Mouse (Mus musculus): ENCODE measurements at regions not wholly inside any gene's neighbourhood (a gene's known extent, or its start where the extent isn't known, plus 50 kb on each side); places are given as distances from the start of the nearest gene placed in this dataset.

DNA sequence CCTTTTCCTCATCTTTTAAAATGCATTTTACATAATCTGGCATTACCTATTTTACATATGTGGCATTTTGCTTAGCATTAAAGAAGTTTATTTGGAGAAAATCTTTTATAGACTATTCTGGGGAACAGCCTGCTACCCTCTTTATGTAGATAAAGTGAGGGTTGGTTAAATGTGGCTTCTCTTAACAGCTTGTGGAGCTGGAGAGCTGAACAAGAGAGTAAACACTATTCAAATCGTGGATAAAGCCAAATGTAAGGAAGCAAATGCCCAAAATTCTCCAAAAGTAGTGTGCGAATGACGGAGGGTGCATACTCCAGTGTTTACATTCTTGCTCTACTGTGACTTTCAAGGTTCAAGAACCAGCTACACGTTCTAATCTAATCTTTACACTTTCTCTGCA lies 833.9 kb upstream of the Tenm2 start:
- no peaks in the 10 kb centered on the region for H3K4me1 ChIP-seq (replicated peaks; ENCODE audit: control insufficient read depth, insufficient read depth, low read length)
- no peak for DNase-seq (ENCODE audit: low spot score)
- H3K9ac ChIP-seq (ENCODE audit: low read depth, low read length): no peak overlapping the region
- H3K4me3 ChIP-seq (ENCODE audit: low read depth, low read length): no peak overlapping the region
- ATAC-seq (ENCODE audit: low FRiP score): no peak
- no peak overlapping the region for H3K4me2 ChIP-seq (replicated peaks; ENCODE audit: low read depth, low read length)
- H3K36me3 ChIP-seq (ENCODE audit: control insufficient read depth, insufficient read depth, low read length): no peaks in the 10 kb centered on the region
- WGBS: 78% methylated on average over 4 of the region's 4 CpGs
- H3K27ac ChIP-seq (ENCODE audit: low read depth, low read length): no peak overlapping the region
- H3K27me3 ChIP-seq (ENCODE audit: control insufficient read depth, insufficient read depth, low read length): no peaks in the 10 kb centered on the region
- no peaks in the 10 kb centered on the region for H3K9me3 ChIP-seq (ENCODE audit: control insufficient read depth, low read length)

DNA sequence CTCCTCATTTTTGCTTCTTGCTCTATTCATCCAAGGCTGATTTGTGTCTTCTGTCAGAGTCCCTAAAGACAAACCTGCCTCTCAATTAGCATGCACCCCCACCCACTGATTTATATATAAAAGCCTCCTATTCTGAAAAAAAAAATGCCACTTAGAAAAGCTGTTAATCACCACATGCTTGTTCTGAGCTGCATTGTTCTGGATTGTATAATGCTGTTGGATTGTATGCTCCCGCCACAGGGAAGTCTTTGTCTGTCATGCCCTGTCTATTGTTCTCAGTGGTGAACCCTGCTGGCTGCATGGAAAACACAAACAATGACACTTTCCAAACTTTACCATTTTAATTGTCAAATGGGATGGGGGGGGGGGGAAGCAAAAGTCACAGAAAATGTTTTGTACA lies 831.9 kb upstream of the Tenm2 start:
- H3K27ac ChIP-seq (ENCODE audit: low read depth, low read length): no peak overlapping the region
- H3K36me3 ChIP-seq (ENCODE audit: control insufficient read depth, insufficient read depth, low read length): no peaks in the 10 kb centered on the region
- H3K4me2 ChIP-seq (replicated peaks; ENCODE audit: low read depth, low read length): no peak overlapping the region
- WGBS: 8% methylated on average over 1 of the region's 1 CpGs
- H3K27me3 ChIP-seq (ENCODE audit: control insufficient read depth, insufficient read depth, low read length): no peaks in the 10 kb centered on the region
- no peak overlapping the region for H3K9ac ChIP-seq (ENCODE audit: low read depth, low read length)
- ATAC-seq (ENCODE audit: low FRiP score) (peak; percentile 91), DNase-seq (ENCODE audit: low spot score) (peak; percentile 43)
- no peaks in the 10 kb centered on the region for H3K9me3 ChIP-seq (ENCODE audit: control insufficient read depth, low read length)
- no peaks in the 10 kb centered on the region for H3K4me1 ChIP-seq (replicated peaks; ENCODE audit: control insufficient read depth, insufficient read depth, low read length)
- no peak overlapping the region for H3K4me3 ChIP-seq (ENCODE audit: low read depth, low read length)

DNA sequence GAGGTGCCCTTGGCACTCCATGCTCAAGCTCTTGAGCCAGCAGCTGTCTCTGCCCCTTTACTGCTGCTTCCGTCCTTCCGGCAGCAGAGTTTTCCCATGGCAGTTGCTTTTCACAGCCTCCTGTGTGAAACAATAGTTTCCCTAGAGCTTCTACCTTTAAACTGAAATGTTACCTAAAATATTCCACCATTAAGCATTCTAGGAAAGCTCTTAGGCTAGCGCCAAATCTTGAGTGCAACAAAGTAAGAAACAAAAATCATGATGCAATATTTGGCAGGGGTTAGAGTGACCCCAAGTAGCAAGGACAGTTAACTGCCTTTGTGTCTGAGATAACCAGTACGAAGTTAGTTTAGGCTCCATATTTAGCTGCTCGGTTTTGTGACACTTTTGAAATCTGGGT lies 830.3 kb upstream of the Tenm2 start:
- Histone ChIP-seq H3K36me3 (ENCODE audit: control insufficient read depth, insufficient read depth, low read length) (no peaks in the 10 kb centered on the region), H3K4me1 (replicated peaks; ENCODE audit: control insufficient read depth, insufficient read depth, low read length) (no peaks in the 10 kb centered on the region), H3K9ac (ENCODE audit: low read depth, low read length) (no peak overlapping the region), H3K4me2 (replicated peaks; ENCODE audit: low read depth, low read length) (no peak overlapping the region), H3K4me3 (ENCODE audit: low read depth, low read length) (no peak overlapping the region), H3K27ac (ENCODE audit: low read depth, low read length) (no peak overlapping the region), H3K27me3 (ENCODE audit: control insufficient read depth, insufficient read depth, low read length) (no peaks in the 10 kb centered on the region), H3K9me3 (ENCODE audit: control insufficient read depth, low read length) (no peaks in the 10 kb centered on the region)
- no peak for DNase-seq (ENCODE audit: low spot score)
- ATAC-seq (ENCODE audit: low FRiP score): no peak
- 84% methylated on average over 5 of the region's 5 CpGs for WGBS

DNA sequence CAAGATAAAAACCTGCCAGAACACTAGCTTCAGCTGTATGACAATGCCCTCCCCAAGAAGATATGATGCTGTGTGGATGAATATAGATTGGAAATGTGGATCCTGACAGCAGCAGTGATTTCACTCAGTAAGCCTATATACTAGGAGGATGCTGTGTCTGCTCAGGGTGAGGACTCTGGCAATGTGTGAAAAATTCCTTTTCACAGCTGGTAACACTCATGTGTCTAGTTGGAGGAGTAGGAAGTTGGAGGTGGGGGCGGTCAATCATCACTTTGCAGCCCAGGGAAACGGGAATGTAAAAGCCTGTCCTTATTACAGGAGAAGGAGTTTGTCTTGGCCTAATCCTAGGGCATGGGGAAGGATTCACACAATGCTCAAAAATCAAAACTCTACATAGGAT lies 824.3 kb upstream of the Tenm2 start:
- DNase-seq (ENCODE audit: low spot score) (no peak), ATAC-seq (ENCODE audit: low FRiP score) (no peak)
- no peaks in the 10 kb centered on the region for H3K27me3 ChIP-seq (ENCODE audit: control insufficient read depth, insufficient read depth, low read length)
- no peak overlapping the region for H3K4me2 ChIP-seq (replicated peaks; ENCODE audit: low read depth, low read length)
- H3K9ac ChIP-seq (ENCODE audit: low read depth, low read length): no peak overlapping the region
- H3K4me3 ChIP-seq (ENCODE audit: low read depth, low read length): no peak overlapping the region
- H3K4me1 ChIP-seq (replicated peaks; ENCODE audit: control insufficient read depth, insufficient read depth, low read length): no peaks in the 10 kb centered on the region
- H3K9me3 ChIP-seq (ENCODE audit: control insufficient read depth, low read length): no peaks in the 10 kb centered on the region
- no peaks in the 10 kb centered on the region for H3K36me3 ChIP-seq (ENCODE audit: control insufficient read depth, insufficient read depth, low read length)
- WGBS: 78% methylated on average over 2 of the region's 2 CpGs
- no peak overlapping the region for H3K27ac ChIP-seq (ENCODE audit: low read depth, low read length)

DNA sequence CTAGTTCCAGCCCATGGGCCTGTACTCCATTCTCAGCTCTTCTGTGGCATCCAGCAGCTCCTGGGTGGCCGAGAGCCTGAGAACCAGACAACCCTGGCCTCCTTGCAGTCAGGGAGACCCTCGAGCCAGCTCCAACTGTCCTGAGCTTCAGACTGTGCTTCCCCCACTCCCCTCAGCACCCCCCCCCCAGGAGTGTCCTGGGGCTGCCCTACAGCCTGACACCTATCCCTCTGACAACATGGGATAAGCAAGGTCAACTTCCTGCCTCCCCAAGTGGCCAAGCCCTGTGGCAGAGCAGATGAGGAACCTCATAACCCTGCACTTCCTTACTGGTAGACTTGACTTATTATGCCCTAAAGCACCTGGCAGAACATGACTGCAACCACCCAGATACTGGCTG lies 823.1 kb upstream of the Tenm2 start:
- 77% methylated on average over 2 of the region's 2 CpGs for WGBS
- H3K9ac ChIP-seq (ENCODE audit: low read depth, low read length): no peak overlapping the region
- ATAC-seq (ENCODE audit: low FRiP score) (no peak), DNase-seq (ENCODE audit: low spot score) (no peak)
- no peaks in the 10 kb centered on the region for H3K36me3 ChIP-seq (ENCODE audit: control insufficient read depth, insufficient read depth, low read length)
- H3K9me3 ChIP-seq (ENCODE audit: control insufficient read depth, low read length): no peaks in the 10 kb centered on the region
- no peak overlapping the region for H3K4me3 ChIP-seq (ENCODE audit: low read depth, low read length)
- H3K27ac ChIP-seq (ENCODE audit: low read depth, low read length): no peak overlapping the region
- no peaks in the 10 kb centered on the region for H3K27me3 ChIP-seq (ENCODE audit: control insufficient read depth, insufficient read depth, low read length)
- H3K4me1 ChIP-seq (replicated peaks; ENCODE audit: control insufficient read depth, insufficient read depth, low read length): no peaks in the 10 kb centered on the region
- no peak overlapping the region for H3K4me2 ChIP-seq (replicated peaks; ENCODE audit: low read depth, low read length)

DNA sequence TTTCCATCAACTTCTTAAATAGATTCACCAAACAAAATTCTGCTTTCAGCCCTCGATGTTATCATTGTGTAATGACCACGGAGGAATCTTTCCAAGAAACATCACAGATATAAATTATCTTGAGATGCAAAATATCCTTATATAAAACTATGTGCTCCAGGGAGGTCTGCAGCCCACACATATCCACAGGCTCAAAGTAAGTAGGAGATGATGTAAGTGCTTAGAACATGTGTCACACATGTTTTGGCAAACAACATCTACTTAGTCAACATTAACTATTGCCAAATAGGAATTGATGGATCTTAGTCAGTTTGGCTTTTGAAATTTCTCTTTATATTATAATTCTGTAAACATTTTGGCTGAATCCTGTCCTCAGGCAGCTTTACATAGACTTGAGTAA lies 800.8 kb upstream of the Tenm2 start:
- Histone ChIP-seq H3K4me1 (replicated peaks; ENCODE audit: control insufficient read depth, insufficient read depth, low read length) (no peaks in the 10 kb centered on the region), H3K4me3 (ENCODE audit: low read depth, low read length) (no peak overlapping the region), H3K27ac (ENCODE audit: low read depth, low read length) (no peak overlapping the region), H3K36me3 (ENCODE audit: control insufficient read depth, insufficient read depth, low read length) (no peaks in the 10 kb centered on the region), H3K9ac (ENCODE audit: low read depth, low read length) (no peak overlapping the region), H3K9me3 (ENCODE audit: control insufficient read depth, low read length) (no peaks in the 10 kb centered on the region), H3K27me3 (ENCODE audit: control insufficient read depth, insufficient read depth, low read length) (no peaks in the 10 kb centered on the region), H3K4me2 (replicated peaks; ENCODE audit: low read depth, low read length) (no peak overlapping the region)
- DNase-seq (ENCODE audit: low spot score): no peak
- ATAC-seq (ENCODE audit: low FRiP score): no peak
- 81% methylated on average over 2 of the region's 2 CpGs for WGBS

DNA sequence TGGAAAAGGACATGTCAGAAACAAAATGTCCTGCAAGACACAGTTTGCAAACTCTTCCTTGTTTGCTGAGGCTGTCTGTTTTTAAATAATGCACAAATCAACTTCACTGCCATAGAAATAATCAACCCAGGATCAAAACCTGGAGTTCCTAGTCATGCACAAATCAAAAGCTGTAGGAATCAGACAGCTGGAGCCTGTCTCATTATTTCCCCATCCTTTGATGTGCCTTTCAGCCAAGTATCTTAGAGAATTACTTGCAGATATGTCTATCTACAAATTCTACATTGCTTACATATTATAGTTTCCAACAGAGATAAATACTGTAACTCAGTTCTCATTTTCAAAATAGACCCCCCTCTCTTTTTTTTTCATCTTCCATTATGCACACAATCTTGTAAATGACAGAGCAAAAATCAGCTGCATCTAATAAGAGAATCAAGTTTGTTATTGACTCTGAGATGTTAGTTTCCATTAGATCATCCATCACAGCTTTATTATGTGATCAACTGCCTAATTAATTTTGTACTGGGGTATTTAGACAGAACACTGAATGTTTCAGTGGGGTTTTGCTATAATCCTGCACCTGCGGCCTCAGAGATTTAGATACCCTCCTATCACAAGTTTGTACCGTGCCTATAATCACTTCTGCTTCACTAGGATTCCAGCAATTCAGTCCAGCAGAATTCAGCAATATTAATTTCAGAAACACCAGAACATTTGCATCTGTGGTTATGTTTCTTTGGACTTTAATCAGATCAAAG lies 798.9 kb upstream of the Tenm2 start:
- Histone ChIP-seq H3K27ac (ENCODE audit: low read depth, low read length) (no peak overlapping the region), H3K4me2 (replicated peaks; ENCODE audit: low read depth, low read length) (no peak overlapping the region), H3K9ac (ENCODE audit: low read depth, low read length) (no peak overlapping the region), H3K9me3 (ENCODE audit: control insufficient read depth, low read length) (no peaks in the 10 kb centered on the region), H3K4me1 (replicated peaks; ENCODE audit: control insufficient read depth, insufficient read depth, low read length) (no peaks in the 10 kb centered on the region), H3K4me3 (ENCODE audit: low read depth, low read length) (no peak overlapping the region), H3K36me3 (ENCODE audit: control insufficient read depth, insufficient read depth, low read length) (no peaks in the 10 kb centered on the region), H3K27me3 (ENCODE audit: control insufficient read depth, insufficient read depth, low read length) (no peaks in the 10 kb centered on the region)
- DNase-seq (ENCODE audit: low spot score) (no peak), ATAC-seq (ENCODE audit: low FRiP score) (no peak)
- 86% methylated on average over 2 of the region's 2 CpGs for WGBS

DNA sequence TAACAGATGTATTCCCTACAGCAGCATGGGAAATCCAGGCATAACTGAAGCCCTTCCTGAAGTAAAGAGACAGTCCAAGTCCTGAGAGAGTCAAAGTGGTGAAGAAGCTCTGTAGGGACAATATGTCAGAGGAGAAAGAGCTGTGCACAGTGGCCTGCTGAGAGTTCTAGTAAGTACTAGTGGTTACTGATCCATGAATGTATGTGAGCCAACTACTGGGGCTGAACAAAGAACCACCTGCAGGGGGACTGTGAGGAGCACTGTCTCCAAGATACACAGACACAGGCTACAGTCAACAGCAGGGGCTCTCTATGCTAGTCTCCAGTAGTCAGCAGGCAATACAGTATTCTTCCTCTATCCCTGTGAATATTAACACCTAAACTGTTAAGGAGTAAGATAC lies 785.9 kb upstream of the Tenm2 start:
- H3K9ac ChIP-seq (ENCODE audit: low read depth, low read length): no peak overlapping the region
- no peaks in the 10 kb centered on the region for H3K27me3 ChIP-seq (ENCODE audit: control insufficient read depth, insufficient read depth, low read length)
- H3K4me3 ChIP-seq (ENCODE audit: low read depth, low read length): no peak overlapping the region
- no peak for ATAC-seq (ENCODE audit: low FRiP score)
- H3K4me1 ChIP-seq (replicated peaks; ENCODE audit: control insufficient read depth, insufficient read depth, low read length): no peaks in the 10 kb centered on the region
- H3K36me3 ChIP-seq (ENCODE audit: control insufficient read depth, insufficient read depth, low read length): no peaks in the 10 kb centered on the region
- H3K9me3 ChIP-seq (ENCODE audit: control insufficient read depth, low read length): no peaks in the 10 kb centered on the region
- no peak overlapping the region for H3K4me2 ChIP-seq (replicated peaks; ENCODE audit: low read depth, low read length)
- no peak overlapping the region for H3K27ac ChIP-seq (ENCODE audit: low read depth, low read length)
- no peak for DNase-seq (ENCODE audit: low spot score)

DNA sequence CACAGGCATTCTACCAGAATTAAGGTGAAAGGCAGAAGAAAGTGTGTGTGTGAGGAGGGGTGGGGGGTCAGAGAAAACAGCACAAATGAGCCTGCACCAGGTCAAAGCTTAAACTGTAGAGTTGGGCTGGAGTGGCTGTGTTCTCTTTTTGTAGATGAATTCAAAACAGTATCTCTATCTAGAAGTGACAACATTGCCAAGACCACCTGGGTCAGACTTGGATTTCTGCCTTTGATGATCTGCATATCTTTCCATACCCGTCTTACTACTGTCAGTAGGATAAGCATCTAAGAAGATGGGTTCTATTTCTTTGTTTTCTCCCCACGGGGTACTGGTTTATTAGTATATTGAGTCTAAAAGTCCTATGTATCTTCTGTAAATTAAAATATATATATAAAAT lies 742.4 kb upstream of the Tenm2 start:
- H3K4me3 ChIP-seq (ENCODE audit: low read depth, low read length): no peak overlapping the region
- 89% methylated on average over 2 of the region's 2 CpGs for WGBS
- no peak overlapping the region for H3K27ac ChIP-seq (ENCODE audit: low read depth, low read length)
- H3K36me3 ChIP-seq (ENCODE audit: control insufficient read depth, insufficient read depth, low read length): no peaks in the 10 kb centered on the region
- DNase-seq (ENCODE audit: low spot score) (no peak), ATAC-seq (ENCODE audit: low FRiP score) (no peak)
- H3K27me3 ChIP-seq (ENCODE audit: control insufficient read depth, insufficient read depth, low read length): no peaks in the 10 kb centered on the region
- no peak overlapping the region for H3K4me2 ChIP-seq (replicated peaks; ENCODE audit: low read depth, low read length)
- no peaks in the 10 kb centered on the region for H3K9me3 ChIP-seq (ENCODE audit: control insufficient read depth, low read length)
- H3K4me1 ChIP-seq (replicated peaks; ENCODE audit: control insufficient read depth, insufficient read depth, low read length): no peaks in the 10 kb centered on the region
- H3K9ac ChIP-seq (ENCODE audit: low read depth, low read length): no peak overlapping the region
